Mouse (Mus musculus): ENCODE measurements at regions not wholly inside any gene's neighbourhood (a gene's known extent, or its start where the extent isn't known, plus 50 kb on each side); places are given as distances from the start of the nearest gene placed in this dataset.
A peak's percentile ranks its signal among the peaks of the same experiment; 100 is the strongest.

DNA sequence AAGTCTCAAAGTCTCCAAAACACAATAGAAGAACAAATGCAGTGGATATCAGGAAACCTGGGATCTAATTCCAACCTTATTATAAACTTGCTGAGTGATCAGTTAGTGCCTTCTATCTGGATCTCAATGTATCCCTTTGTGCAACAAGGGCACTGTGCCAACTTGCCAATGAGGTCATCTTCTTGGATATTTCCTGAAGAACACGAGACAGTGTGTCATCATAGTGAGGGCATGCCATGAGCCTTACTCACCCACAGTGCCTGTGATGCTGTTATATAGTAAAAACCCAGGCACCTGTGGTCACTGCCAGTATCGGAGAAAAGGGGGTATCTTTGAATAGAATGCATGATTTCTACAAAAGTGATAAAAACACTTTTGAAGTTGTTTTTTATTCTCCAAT, 60.2 kb upstream of the Cd34 start:
- peak in 1 of 2 experiments; percentile 49 for DNase-seq (ENCODE audit: low spot score in 2 of 2)

DNA sequence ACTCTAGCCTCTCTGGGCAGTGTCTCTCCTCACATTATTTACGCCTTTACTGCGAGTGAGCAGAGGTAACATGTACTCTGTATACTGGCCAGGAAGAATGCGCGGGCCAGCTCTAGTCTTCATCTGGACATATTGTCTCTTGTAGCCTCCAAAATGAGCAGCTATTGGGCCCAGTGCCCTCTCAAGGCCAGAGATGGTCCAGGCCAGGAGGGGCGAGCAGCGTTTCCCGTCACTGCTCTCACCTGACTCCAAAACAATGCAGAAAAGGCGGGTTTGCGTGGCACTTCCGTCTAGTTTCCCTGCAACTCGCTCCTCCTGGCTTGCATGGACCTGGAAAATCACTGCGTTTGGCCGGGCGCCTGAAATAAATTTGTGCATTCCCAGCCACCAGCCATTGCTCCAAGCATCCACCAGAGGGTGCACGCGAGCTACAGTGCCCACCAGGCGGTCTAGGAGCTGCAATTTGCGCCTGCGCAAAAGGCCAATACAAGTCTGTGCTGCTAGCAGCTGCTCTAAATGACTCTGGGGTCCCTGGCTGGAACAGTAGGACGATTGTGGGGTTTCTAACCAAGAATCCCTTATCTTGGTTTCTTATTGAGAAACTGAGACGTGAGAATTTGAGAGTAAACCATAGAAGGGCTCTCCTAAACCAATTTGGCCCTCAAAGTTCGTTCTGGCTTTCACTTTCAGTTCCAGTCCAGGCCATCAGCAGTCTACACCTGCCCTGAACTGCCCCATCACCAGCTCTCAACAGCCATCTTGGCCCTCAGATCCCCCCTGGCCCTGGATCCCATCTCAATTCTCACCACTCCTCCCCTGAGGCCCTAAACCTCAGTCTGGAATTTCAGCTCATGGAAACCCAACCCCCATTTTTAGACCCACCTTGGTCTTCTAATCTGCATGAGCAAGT, 59.0 kb upstream of the Cd34 start:
- DNase-seq (ENCODE audit: low spot score in 2 of 2) = peak; percentile 95 to 96

DNA sequence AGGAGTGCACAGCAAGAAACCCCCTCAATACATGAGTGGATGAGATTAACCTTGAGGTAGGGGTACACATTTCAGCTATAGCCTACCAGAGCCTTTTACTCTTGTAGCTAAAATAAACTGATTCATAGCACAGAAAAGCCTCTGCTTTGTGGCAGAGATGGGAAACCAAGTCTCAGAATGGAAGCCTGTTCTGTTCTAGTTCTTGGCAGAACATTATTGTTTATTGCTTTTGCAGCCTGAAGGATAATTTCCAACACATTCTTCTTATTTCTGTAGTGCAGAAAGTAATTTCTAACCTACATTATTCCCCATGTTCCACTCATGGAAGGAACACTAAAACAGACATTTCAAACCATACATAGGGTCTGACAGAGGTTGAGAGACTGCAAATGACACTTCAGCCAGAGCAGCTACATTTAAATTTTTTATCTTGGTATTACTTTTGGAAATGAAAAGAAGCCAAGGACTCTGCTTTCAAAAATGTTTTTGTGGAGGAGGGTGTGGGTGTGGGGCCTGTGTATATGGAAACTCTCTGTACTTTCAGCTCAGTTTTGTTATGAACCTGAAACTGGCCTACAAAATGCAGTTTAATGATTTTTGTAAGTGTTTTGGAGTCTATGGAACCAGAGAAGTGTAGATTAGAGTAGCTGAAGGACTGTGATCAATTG, 56.9 kb upstream of the Cd34 start:
- DNase-seq (ENCODE audit: low spot score in 2 of 2) = no peak

DNA sequence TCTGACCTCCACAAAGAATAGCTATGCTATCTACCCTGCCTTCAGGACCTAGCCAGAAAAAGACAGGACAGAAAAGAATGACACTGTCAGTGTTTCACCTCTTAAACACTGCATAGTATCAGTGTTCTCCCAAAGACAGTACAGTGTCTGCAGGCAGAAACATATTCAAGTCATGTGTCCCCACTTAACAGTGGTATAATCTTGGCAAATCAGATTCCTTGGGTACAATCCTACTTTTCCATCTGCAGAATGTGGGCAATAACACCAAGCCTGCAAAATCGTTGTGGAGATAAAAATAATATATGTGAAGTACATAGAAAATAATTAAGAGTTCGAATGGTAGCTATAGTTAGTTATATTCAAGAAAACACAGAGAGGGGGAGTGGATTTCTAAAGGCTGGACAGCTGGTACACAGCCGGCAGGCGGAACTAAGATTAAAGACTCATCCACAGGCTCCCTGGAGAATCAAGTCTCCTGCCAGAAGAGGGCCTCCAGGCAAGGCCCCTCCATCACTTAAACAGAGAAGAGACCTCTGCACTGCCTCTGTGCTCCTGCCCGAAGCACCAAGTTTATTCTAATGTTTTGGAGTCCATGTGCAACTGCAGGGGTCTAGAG, 53.4 kb upstream of the Cd34 start:
- peak; percentile 15 to 17 for DNase-seq (ENCODE audit: low spot score in 2 of 2)

DNA sequence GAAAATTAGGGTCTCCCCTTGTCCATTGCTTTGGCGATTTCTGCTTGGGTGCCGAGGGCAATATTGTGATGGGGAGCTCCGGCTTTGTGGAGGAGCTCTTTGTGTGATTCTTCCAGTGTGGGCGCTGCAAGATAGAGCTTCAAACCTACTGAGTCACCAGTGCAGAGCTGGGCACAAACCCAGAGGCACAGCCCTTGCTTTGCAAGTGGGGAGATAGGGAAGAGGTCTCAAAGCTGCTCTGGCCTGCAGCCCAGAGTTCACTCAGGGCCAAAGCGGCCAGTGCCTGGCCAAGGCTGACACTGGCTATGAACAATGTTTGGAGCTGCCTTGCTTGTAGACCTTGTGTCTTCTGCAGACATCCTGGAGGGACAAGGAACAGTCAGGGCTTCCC, 52.9 kb upstream of the Cd34 start:
- DNase-seq (ENCODE audit: low spot score in 2 of 2) = peak; percentile 65 to 88
